Mouse (Mus musculus) adrenal gland, postnatal 25 days (tissue): Measurements from ENCODE around the gene Bcl2l1. TPM values are rescaled to one million over a fixed set of nuclear protein-coding genes. Genes with fewer than 3 reads are reported as not detected.

Source experiments
- DNase-seq: peaks from one replicate; pipeline ENCODE4 v3.0.0; 2021; ENCODE audit warnings: mixed read lengths
- long read RNA-seq: library from polyadenylated mRNA; stranded (forward); transcript quantifications from one replicate; pipeline ENCODE4 v2.0.0, GENCODE M21; 2021
- total RNA-seq: library from RNA; stranded (reverse); gene quantifications from 2 replicates; pipeline ENCODE4 v1.2.3, GENCODE M21; 2021

Bcl2l1 gene
- total RNA-seq = 48.9 and 61.8 TPM in 2 replicates
- long read RNA-seq, transcript Bcl2l1-201 (3 exons, 2,417 nt) = minor isoform, 9 of 40 reads
- long read RNA-seq, transcript Bcl2l1-202 (3 exons, 2,568 nt) = major isoform, 13 of 40 reads
- long read RNA-seq, partial matches to known transcripts = 1 of 40 reads
- long read RNA-seq, other reads (novel, unspliced or antisense) = 16 of 40 reads

DNA sequence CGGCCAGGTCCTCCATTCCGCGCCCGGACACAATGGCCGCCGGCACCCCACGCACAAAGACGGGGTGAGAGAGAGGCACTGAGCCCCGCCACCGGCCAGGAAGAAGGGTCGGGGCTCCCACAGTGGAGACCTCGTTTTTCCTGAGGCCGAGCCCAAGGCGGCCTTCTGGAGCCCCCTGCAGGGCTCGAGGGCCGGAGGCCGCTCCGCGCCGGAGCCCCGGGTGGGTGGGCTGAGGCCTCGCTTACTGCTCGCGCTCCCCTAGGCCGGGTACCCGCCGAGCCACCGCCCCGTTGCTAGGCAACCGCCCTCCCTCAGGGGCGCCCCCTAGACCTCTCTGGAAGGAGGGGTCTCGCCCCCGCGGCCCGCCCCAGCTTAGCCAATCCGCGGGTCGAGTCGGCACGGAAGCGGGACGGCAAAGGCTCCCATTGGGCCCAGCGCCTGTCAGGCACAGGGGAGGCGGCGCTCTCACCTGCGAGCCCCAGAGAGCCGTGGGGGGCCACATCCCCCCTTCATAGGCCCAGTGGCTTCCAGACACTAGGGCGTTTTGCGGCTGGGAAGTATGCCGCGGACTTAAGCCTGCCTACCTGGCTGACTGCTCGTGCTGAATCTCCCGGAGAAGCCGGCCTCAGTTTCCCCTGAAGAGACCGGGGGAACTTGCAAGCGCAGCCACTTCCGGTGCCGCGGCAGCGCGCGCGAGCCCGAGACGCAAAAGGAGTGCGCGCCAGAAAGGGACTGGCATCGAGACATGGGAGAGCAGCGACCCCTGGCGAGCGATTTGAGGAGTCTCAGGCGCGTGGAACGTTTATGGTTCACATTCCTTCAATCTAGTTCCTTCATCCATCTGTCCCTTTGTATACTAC, at the start of gene Bcl2l1:
TSS of gene Bcl2l1 (minus strand) at position 710 of the 860 bp plus-strand sequence.
- peak; percentile 99 for DNase-seq

- DNase-seq = no peak
These were observed 49.4 kb upstream of the Bcl2l1 start for GRCm38 (mm10) chr2:152880898-152881297.

GRCm38 (mm10) chr2:152878239-152878638, 46.7 kb upstream of the Bcl2l1 start:
- DNase-seq = no peak

GRCm38 (mm10) chr2:152863346-152863745, 31.8 kb upstream of the Bcl2l1 start:
- DNase-seq = no peak

GRCm38 (mm10) chr2:152862638-152863037, 31.1 kb upstream of the Bcl2l1 start:
- no peak for DNase-seq

- DNase-seq = no peak
These were observed 30.4 kb upstream of the Bcl2l1 start for GRCm38 (mm10) chr2:152861891-152862290.

GRCm38 (mm10) chr2:152859501-152859900, 28.0 kb upstream of the Bcl2l1 start:
- no peak for DNase-seq

DNA sequence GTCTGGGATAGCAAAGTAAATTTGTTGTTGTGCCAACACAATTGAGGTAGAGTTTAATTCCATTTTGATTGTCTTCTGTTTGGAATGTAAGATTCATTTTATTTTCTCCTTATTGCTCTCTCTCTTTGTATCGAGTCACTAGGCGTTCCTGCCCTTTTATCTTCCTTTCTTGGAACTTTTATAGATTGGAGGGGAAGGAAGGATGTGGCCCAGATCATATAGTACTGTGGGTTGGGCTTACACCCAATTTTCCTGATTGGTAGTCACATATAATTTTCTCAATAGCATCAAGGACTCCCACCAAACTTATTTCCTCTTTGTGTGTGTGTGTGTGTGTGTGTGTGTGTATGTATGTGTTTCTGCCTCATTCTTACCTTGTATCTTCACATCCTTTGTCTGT, 16.9 kb upstream of the Bcl2l1 start:
- no peak for DNase-seq

- DNase-seq = peak; percentile 93
These were observed 16.3 kb upstream of the Bcl2l1 start, which contains the start of gene Tpx2 for GRCm38 (mm10) chr2:152847815-152848302. Tpx2 (plus strand) TSS chr2:152847964.

- DNase-seq = no peak
These were observed 15.7 kb upstream of the Bcl2l1 start for GRCm38 (mm10) chr2:152847057-152847814.

DNA sequence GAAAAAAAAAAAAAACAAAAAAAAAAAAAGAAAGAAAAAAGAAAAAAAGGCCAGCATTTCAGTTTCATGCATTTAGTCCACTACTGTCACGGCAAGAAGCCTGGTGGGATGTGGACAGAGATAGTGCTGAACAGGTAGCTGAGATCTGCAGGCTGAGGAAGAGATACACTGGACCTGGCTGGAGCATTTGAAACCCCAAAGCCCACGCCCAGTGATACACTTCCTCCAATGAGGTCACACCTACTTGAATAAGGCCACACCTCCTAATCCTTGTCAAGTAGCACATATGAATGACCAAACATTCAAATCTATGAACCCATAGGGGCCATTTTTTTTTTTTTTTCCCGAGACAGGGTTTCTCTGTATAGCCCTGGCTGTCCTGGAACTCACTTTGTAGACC, 11.2 kb upstream of the Bcl2l1 start:
- no peak for DNase-seq

- DNase-seq = no peak
These were observed 7.7 kb upstream of the Bcl2l1 start for GRCm38 (mm10) chr2:152839256-152839655.

DNA sequence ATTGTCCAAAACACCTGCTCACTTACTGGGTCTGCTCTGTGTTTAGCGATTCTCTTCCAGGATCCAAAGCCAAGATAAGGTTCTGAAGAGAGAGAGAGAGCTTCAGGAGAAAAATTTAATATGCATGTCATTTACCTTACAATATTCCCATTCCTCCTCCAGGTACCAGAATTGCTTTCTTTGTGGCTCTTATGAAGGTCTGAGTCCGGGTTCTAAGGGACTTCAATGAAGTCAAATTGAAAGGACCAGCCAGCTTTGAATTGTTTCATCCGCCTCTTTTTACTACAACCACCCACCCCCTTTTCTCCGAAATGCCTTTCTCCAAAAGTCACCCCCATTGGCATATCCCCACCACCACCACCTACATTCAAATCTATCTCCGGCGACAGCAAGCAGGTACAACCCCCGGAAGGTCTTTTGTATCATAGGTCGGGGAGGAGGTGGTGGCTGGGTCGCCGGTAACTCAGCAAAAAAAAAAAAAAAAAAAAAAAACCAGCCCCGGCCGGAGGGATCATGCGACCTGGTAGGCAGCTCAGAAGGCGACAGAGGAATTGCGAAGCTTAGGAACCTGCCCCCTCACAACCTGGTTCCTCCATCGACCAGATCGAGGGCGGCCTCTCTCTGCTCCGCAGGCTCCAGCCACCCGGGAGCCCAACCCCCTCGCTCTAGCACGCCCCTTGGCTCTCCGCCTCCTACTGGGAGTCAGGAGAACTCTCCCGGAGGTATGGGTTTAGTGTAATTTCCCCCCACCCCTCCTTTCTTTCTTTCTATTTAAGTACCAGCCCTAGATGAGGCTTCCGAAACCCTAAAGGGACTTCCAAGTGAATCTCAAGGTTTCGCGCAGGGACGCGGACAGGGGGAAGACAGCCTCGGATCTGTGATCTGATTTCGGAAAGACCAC, 1.3 kb downstream of the Bcl2l1 start:
- peak; percentile 91 for DNase-seq

DNA sequence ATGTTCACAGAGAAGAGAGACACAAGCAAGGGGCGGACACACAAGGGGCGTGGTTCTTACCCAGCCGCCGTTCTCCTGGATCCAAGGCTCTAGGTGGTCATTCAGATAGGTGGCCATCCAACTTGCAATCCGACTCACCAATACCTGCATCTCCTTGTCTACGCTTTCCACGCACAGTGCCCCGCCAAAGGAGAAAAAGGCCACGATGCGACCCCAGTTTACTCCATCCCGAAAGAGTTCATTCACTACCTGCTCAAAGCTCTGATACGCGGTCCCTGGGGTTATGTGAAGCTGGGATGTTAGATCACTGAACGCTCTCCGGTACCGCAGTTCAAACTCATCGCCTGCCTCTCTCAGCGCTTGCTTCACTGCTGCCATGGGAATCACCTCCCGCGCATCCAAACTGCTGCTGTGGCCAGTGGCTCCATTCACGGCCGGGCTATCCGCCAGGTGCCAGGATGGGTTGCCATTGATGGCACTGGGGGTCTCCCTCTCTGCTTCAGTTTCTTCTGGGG, 2.1 kb downstream of the Bcl2l1 start:
- peak; percentile 14 for DNase-seq

DNA sequence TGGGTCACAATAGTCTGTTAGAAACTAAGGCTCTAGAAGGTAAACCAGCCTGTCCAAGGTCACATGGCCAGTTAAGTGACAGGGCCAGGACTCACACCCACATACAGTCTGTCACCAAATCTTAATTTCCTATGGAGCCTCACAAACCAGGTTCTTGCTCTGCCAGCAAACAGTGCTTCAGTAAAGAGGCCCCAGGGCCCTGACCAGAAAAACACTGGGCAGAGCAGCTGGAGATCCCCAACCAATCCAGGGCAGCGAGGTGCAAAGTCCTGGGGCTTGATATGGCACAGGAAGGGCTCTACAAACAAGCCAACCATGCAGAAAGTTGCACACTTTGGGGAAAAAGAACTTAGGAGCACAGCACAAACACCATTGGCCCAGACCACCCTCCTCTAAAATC, 3.0 kb downstream of the Bcl2l1 start:
- DNase-seq = no peak

- no peak for DNase-seq
These were observed 3.5 kb downstream of the Bcl2l1 start for GRCm38 (mm10) chr2:152828011-152828370.

GRCm38 (mm10) chr2:152827321-152828010, 4.1 kb downstream of the Bcl2l1 start:
- DNase-seq = no peak

DNA sequence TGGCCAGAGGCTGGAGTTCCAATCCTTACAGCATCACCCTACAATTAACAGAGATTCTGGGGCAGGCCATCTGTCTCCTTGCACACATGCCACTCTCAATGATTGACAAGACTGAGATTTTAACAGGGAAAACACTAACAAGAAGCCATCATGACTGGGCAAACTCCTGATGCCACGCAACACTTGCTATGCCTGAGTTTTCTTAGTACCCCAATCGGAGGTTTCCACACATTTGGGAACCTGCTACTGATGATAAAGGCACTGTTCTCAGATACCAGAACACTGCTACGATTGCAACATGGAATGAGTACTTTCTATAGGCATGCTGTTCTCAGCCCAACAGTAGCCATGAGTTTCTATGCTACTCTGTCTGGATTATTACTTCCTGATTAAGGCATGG, 5.0 kb downstream of the Bcl2l1 start:
- no peak for DNase-seq

DNA sequence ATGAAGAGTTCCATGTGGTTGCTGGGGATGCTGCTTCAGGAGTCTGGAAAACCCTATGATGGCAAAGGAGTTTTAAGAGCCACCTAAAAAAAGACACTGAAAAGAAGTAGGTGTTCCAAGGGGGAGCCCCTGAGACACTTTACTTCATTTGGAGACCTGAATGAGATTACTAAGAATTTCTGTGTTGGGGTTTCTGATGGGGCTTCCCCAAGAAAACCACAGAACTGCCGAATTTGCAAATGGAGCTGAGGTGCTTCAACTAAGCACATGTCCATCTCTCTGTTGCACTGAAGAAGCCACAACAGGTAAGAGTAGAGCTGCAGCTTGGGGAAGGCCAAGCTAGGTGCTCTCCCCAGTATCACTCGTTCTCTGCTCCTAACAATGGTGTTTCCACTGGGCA, 5.8 kb downstream of the Bcl2l1 start:
- DNase-seq = no peak

GRCm38 (mm10) chr2:152825168-152825697, 6.3 kb downstream of the Bcl2l1 start:
- no peak for DNase-seq
